Mouse (Mus musculus) intestine, embryonic 14.5 days (tissue): ENCODE results near the gene Anxa7. TPM values are rescaled to one million over a fixed set of nuclear protein-coding genes. Genes with fewer than 3 reads are reported as not detected.

Experiments
- ATAC-seq: fragments of 200-750 bp; cut with Nextera tagmentation; replicated peaks from 2 replicates; pipeline ENCODE4 v1.8.0; 2017; ENCODE audit warnings: low read depth, moderate number of reproducible peaks, moderate TSS enrichment, moderate library complexity; ENCODE audit not compliant: low FRiP score, low TSS enrichment
- DNase-seq: peaks from one replicate; pipeline ENCODE4 v3.0.0-alpha.2; 2018; ENCODE audit warnings: low spot score
- H3K27ac ChIP-seq: fragments of 300-500 bp; sonication (generic); 2 replicates; pipeline ENCODE4 v1.5.1; 2014; ENCODE audit warnings: low read depth, mild to moderate bottlenecking, control low read depth
- H3K27me3 ChIP-seq: fragments of 300-500 bp; sonication (generic); replicated peaks from 2 replicates; pipeline ENCODE4 v1.6.1; 2014; ENCODE audit warnings: low read length, control low read depth; ENCODE audit not compliant: control insufficient read depth, insufficient read depth
- H3K36me3 ChIP-seq: fragments of 300-500 bp; sonication (generic); 2 replicates; pipeline ENCODE4 v1.6.1; 2014; ENCODE audit warnings: low read length, control low read depth; ENCODE audit not compliant: control insufficient read depth, insufficient read depth
- H3K4me1 ChIP-seq: fragments of 300-500 bp; sonication (generic); replicated peaks from 2 replicates; pipeline ENCODE4 v1.6.1; 2014; ENCODE audit warnings: low read length, control low read depth, mixed read lengths; ENCODE audit not compliant: control insufficient read depth, insufficient read depth
- H3K4me2 ChIP-seq: fragments of 300-500 bp; sonication (generic); 2 replicates; pipeline ENCODE4 v1.6.1; 2014; ENCODE audit warnings: low read length
- H3K4me3 ChIP-seq: fragments of 300-500 bp; sonication (generic); 2 replicates; pipeline ENCODE4 v1.5.1; 2014; ENCODE audit warnings: low read depth, low read length, control low read depth, mixed read lengths
- H3K9ac ChIP-seq: fragments of 300-500 bp; sonication (generic); 2 replicates; pipeline ENCODE4 v1.6.1; 2014; ENCODE audit warnings: mild to moderate bottlenecking, low read length
- H3K9me3 ChIP-seq: fragments of 300-500 bp; sonication (generic); 2 replicates; pipeline ENCODE4 v1.6.1; 2016; ENCODE audit warnings: low read length, control low read depth; ENCODE audit not compliant: control insufficient read depth
- WGBS: fragments of 180-500 bp; shearing (Covaris S2); extraction: QIAGEN DNeasy Blood & Tissue Kit; methylation state at CpG from one replicate; pipeline ENCODE4 v1.1.7; 2014; 5-methylcytosine and 5-hydroxymethylcytosine counted together
- polyA plus RNA-seq: library from polyadenylated mRNA; unstranded; fragments of >200 nt; fragmentation: Nextera tagmentation; extraction: Ambion mirVana; gene quantifications from 2 replicates; pipeline ENCODE4 v1.2.1, GENCODE M21; 2014

Anxa7 gene
- polyA plus RNA-seq, 1 experiment from 2014 or later = 41.4 TPM

DNA sequence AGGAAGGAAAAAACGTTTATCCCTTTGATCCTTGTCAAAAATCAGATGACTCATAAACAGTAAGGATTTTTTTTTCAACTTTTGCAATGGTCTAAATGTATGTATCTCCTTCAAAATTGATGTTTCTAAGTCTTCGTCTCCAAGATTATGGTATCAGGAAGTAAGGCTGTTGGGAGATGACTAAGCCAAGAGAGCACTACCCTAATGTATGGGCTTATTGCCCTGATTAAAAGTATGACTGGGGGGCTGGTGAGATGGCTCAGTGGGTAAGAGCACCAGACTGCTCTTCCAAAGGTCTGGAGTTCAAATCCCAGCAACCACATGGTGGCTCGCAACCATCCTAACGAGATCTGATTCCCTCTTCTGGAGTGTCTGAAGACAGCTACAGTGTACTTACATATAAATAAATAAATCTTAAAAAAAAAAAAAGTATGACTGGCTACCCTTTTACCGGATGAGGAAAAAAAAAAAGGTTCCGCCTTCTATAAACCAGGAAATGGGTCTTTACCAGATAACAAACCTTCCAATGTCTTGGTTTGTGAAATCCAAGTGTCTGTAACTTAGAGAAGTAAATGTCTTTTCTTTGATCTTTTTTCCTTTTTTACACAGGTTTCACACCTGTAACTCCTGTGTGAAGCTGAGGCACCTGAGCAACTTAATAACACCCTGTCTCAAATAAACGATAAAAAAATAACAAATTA is 2.3 kb upstream of the Anxa7 start:
- Histone ChIP-seq H3K36me3 (peaks cover 19% of the 10 kb centered on the region; the same call in 1 of the 2 replicates), H3K27me3 (no peaks in the 10 kb centered on the region), H3K4me3 (no peak overlapping the region), H3K4me1 (0 out of 2 replicates have a peak, but pooled peaks cover under 1% of the 10 kb centered on the region), H3K9me3 (no peaks in the 10 kb centered on the region), H3K4me2 (no peak overlapping the region), H3K9ac (no peak overlapping the region), H3K27ac (no peak overlapping the region)
- 84% methylated on average over 7 of the region's 7 CpGs for WGBS
- DNase-seq (no peak), ATAC-seq (no peak)

DNA sequence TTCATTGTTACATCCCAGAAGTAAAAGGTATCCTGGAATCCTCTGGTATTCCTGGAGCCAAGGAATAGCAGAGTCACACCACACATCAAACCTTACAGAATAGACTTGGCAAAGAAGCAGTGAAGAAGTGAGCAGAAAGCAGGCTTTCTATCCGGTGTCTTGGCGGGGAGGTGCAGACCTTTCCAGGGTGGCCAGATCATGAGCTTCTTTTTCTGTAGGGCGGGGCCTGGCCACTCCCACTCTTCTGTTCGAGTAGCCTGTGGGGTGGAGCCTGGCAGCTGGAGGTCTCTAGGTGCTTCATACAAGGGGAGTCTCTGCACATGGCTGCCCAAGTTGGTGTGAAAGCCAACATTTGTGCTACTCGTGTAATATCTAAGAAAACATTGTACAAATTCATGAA is 1.3 kb upstream of the Anxa7 start:
- DNase-seq (no peak), ATAC-seq (no peak)
- no peaks in the 10 kb centered on the region for H3K27me3 ChIP-seq

DNA sequence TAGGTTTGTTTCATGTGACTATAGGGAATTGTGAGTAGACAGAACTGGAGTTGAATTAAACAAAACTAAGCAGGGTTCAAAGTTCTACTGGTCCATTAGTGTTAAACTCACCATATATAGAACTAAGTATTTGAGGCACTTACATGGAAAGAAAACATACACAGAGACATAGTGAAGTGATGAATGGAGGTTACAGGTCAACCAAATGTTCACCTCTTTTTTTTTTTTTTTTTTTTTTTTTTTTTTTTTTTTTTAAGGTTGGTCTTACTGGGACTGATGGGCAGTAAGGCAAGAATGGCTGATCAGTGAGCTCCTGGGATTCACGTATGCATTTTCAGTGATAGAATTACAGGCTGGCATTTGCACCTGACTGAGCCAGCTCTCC is 254 bp upstream of the Anxa7 start:
- H3K4me3 ChIP-seq = peak overlapping the region; percentile 65
- no peak overlapping the region for H3K27ac ChIP-seq
- H3K4me1 ChIP-seq = 0 out of 2 replicates have a peak, but pooled peaks cover 3% of the 10 kb centered on the region
- DNase-seq (no peak), ATAC-seq (no peak; the same call in 1 of the 2 replicates)
- peak overlapping the region; percentile 69; the same call in 1 of the 2 replicates for H3K9ac ChIP-seq
- no peaks in the 10 kb centered on the region for H3K27me3 ChIP-seq
- H3K4me2 ChIP-seq = peak overlapping the region; percentile 81
- 61% methylated on average over 1 of the region's 1 CpGs for WGBS
- H3K9me3 ChIP-seq = no peaks in the 10 kb centered on the region
- H3K36me3 ChIP-seq = peaks cover 13% of the 10 kb centered on the region; the same call in 1 of the 2 replicates

More for the DNA sequence above, 1.3 kb upstream of the Anxa7 start:
- no peak overlapping the region for H3K27ac ChIP-seq
- peaks cover 13% of the 10 kb centered on the region; the same call in 1 of the 2 replicates for H3K36me3 ChIP-seq
- 0 out of 2 replicates have a peak, but pooled peaks cover 3% of the 10 kb centered on the region for H3K4me1 ChIP-seq
- 24% methylated on average over 5 of the region's 5 CpGs for WGBS
- H3K9me3 ChIP-seq = no peaks in the 10 kb centered on the region
- no peak overlapping the region for H3K9ac ChIP-seq
- no peak overlapping the region for H3K4me2 ChIP-seq
- H3K4me3 ChIP-seq = no peak overlapping the region

DNA sequence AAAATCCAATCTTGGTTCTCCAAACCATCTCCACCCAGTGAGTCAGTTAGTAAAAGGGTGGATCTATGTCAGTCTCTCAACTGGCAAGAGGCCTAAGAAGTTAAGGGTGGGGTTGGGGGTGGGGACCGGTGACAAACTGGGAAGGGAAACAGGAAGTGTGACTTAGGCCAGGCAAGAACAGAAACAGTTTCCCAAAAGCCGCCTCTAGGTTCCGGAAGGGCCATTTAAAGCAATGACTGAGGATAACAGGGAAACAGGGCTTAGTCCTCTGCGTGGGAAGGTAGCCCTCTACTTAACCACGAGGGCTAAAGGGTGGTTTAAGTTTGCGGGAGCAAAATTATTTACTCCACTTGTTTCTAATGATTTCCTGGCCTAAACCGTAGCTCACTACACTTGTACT is 1.1 kb downstream of the Anxa7 start:
- peak overlapping the region; percentile 60; the same call in 1 of the 2 replicates for H3K27ac ChIP-seq
- WGBS = 16% methylated on average over 7 of the region's 7 CpGs
- H3K36me3 ChIP-seq = no peaks in the 10 kb centered on the region
- no peaks in the 10 kb centered on the region for H3K27me3 ChIP-seq
- no peak for ATAC-seq
- peak overlapping the region; percentile 81 for H3K4me2 ChIP-seq
- H3K9me3 ChIP-seq = no peaks in the 10 kb centered on the region
- DNase-seq = peak; percentile 57
- H3K4me1 ChIP-seq = 0 out of 2 replicates have a peak, but pooled peaks cover 3% of the 10 kb centered on the region
- H3K9ac ChIP-seq = peak overlapping the region; percentile 69
- H3K4me3 ChIP-seq = peak overlapping the region; percentile 65

DNA sequence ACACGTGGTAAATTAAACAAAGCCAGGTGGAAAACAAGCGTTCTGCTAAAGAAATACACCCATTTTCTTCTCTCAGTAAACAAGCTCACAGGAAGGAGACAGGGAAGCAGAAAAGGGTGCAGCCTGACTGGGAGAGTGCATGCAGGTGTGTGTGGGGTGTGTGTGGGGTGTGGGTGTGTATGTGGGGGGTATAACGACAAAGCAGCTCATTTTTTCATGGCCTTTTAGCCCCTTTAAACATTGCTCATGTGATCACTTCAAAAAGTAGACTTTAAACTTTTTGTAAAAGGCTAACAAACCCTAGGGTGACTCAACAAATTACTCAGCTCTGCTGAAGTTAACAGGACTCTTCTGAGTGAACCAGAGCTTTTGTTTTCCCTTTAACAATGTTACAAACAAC is 1.5 kb downstream of the Anxa7 start:
- Histone ChIP-seq H3K4me2 (peak overlapping the region; percentile 81), H3K9me3 (no peaks in the 10 kb centered on the region), H3K4me1 (0 out of 2 replicates have a peak, but pooled peaks cover 3% of the 10 kb centered on the region), H3K27ac (no peak overlapping the region), H3K9ac (no peak overlapping the region), H3K27me3 (no peaks in the 10 kb centered on the region), H3K4me3 (peak overlapping the region; percentile 65), H3K36me3 (no peaks in the 10 kb centered on the region)
- no peak for ATAC-seq
- WGBS = 45% methylated on average over 3 of the region's 3 CpGs
- no peak for DNase-seq

DNA sequence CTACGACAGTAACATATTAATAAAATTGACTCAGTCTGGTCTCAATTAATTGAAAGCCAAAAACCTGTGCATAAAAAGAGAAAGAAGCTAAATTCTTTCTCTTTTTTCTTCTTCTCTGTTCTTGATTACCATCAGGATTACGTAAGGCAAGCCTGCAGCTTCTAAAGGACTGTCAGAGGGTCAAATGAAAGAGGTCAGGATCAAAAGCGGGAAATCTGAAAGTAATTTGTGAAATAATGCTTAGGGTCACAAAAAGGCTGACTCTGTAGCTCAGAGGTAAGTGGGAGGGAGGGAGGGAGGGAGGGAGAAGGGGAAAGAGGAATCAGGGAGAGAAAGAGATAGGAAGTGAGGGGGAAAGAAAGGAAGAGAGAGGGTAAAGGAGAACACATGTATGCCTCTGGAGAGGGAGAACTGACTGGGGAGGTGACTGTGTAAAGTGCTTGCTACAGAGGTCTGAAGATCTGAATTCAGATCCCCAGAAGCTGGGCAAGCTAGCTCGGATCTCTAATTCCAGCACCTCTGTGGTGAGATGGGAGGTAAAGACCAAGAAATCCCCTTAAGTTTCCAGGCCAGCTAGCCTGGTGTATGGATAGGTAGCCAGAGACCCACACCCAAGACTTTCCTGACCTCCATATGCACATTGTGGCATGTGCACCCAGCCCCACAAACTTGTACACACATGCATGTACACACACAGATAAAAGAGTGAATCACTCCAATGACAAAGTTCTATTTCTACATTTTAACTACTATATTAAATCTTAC is 2.5 kb downstream of the Anxa7 start:
- Histone ChIP-seq H3K9ac (no peak overlapping the region), H3K36me3 (0 out of 2 replicates have a peak, but pooled peaks cover 3% of the 10 kb centered on the region), H3K9me3 (no peaks in the 10 kb centered on the region), H3K4me2 (no peak overlapping the region), H3K27me3 (no peaks in the 10 kb centered on the region), H3K27ac (no peak overlapping the region), H3K4me1 (0 out of 2 replicates have a peak, but pooled peaks cover 3% of the 10 kb centered on the region), H3K4me3 (no peak overlapping the region)
- 70% methylated on average over 4 of the region's 4 CpGs for WGBS
- DNase-seq (no peak), ATAC-seq (no peak)

DNA sequence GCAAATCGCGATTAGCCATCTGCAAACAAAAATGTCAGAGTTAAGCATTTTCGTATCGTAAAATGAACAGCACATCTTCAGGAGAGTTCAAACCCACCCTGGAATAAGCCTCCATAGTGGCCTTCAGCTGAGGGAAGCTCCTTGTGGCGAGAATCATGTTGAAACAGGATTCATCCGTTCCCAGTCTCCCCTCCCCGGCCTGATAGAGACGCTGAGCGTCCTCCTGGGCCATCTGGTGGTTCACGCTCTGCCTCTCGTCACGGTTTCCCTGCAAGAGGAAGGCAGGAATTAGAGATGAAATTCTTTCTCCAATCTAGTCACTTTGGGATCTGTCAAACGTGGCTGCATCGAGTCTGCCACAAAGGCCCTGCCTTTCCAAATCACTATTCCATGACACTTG is 19.7 kb downstream of the Anxa7 start:
- WGBS = 75% methylated on average over 14 of the region's 14 CpGs
- peaks cover 84% of the 10 kb centered on the region for H3K36me3 ChIP-seq

DNA sequence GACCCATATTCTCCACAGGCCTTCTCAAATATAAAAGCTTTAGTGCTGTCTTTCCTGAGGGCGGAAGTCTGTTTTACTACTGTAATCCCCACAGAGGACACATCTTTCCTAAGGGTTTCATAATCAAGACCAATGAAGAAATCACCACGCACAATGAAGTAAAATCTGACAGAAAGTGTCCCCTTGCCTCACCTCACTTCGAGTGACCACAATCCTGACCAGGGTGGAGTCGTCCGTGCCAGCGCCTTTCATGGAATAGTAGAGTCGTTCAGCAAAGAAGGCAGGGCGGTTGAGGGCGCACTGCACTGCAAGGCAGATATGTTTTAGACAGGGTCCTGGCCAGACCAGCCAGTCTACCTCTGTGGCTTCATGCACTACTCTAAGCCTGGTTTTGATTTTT is 21.6 kb downstream of the Anxa7 start:
- H3K9me3 ChIP-seq = no peaks in the 10 kb centered on the region
- H3K36me3 ChIP-seq = peaks cover 68% of the 10 kb centered on the region
- WGBS = 96% methylated on average over 9 of the region's 9 CpGs
- no peak overlapping the region for H3K4me3 ChIP-seq
- no peak overlapping the region for H3K4me2 ChIP-seq
- H3K4me1 ChIP-seq = no peaks in the 10 kb centered on the region
- no peak for ATAC-seq
- DNase-seq = no peak
- no peaks in the 10 kb centered on the region for H3K27me3 ChIP-seq
- H3K27ac ChIP-seq = no peak overlapping the region
- H3K9ac ChIP-seq = no peak overlapping the region

More for the DNA sequence above, 19.7 kb downstream of the Anxa7 start:
- Histone ChIP-seq H3K27me3 (no peaks in the 10 kb centered on the region), H3K4me1 (no peaks in the 10 kb centered on the region), H3K9ac (no peak overlapping the region), H3K9me3 (no peaks in the 10 kb centered on the region), H3K27ac (no peak overlapping the region), H3K4me2 (no peak overlapping the region), H3K4me3 (no peak overlapping the region)
- DNase-seq = no peak
- ATAC-seq = no peak
